Mouse (Mus musculus) monocyte, adult 2 months (primary cell): ENCODE data around the gene Snn.

Experiments
- DNase-seq, 2 experiments: peaks; one replicate each; pipeline ENCODE4 v3.0.0; 2022; ENCODE audit warnings: low spot score in 2 of 2, low read depth in 1 of 2

Gene Snn

DNA sequence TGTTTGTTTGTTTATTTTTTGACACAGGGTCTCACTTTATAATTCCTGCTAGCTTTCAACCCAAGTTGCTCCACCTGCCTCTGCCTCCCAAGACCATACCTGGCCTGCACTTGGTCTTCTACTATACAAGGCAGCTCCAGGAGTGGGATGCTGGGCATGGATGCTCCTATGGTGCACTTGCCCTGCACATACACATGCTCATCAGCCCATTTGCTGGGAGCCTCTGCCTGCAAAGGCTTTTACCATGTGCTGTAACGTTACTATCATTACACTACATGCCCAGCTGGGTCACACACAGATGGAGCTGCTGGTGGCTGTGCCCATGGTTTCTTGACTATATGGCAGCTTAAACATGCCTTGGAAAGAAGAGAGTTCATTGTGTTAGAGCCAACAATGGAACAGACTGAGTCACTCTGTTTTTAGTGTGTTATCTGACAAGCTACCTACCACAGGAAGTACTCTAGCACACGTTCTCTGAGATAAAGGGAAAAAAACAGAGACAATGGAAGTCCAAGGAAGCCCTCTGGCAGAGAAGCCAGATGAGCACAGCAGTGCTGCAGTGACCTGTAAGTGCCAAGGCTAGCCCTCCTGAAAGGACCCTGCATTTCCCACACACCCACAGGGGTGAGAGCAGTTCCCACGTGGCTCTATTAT is 17.6 kb downstream of the Snn start:
- no peak for DNase-seq

GRCm38 (mm10) chr16:11084181-11084580 is 23.4 kb downstream of the Snn start:
- no peak for DNase-seq

DNA sequence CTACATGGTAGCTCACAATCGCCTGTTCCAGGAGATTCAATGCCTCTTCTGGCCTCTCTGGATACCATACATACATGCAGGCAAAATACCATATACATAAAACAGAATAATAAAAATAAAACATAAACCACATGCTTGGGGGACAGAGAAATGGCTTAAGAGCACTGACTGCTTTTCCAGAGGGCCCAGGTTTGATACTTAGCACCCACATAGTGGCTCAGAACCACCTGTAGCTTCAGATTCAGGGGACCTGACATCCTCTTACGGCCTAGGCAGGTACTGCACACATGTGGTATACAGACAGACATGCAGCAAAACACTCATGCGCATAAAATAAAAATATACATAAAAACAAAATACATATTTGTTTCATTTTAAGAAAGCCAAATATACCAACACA is 25.6 kb downstream of the Snn start:
- DNase-seq: no peak

DNA sequence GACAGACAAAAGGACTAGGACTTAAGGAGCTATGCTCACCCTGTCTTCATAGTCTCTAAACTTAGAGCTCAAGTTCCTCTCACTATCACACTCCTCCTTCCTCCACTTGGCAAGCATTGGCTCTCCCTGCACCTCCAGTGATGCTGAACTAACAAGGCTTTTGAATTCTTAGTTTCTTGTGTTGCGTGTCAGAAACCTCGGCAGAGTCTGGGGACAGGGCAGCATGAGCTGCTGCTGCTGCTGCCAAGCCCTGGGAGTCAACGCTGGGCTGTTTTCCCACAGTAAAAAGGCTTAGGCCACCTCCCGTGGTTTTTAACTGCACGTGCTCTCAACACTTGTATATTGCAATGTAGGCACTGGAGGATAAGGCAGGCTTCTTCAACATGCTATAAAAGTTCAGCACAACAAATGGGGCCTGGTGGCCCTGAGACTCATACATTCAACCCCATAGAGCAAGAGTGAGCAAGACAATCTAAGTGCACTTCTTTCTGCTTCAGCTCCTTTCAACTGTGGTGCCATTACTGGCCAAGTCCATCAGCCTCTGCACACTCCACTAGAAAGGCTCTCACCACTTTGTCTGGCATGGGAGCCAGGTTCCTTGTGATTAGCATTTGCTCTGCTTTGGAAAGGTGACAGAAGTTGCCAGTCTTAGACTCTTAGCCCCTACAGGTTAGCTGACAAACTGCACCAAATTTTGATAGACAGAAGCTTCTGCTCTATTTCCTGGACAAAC is 26.3 kb downstream of the Snn start:
- no peak for DNase-seq

GRCm38 (mm10) chr16:11090836-11091570 is 30.3 kb downstream of the Snn start:
- DNase-seq: no peak

GRCm38 (mm10) chr16:11092061-11092460 is 31.3 kb downstream of the Snn start:
- no peak for DNase-seq

DNA sequence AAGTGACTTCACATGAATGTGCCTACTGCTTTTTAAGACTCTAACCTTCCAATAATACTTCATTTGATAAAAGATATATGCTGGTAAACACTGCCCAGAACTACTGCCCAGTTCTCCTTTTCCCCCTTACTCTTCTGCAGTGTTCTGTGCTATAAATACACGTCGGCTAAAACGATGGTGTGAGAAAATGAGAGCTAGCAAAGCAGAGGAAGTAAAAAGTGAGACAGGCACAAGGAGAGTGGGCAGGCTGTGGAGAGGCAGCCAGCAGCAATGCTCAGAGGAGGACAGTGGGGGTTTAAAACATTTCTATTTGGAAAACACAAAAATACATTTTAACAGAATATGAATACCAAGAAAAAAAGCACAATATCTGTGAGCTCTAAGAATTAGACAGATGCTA is 31.8 kb downstream of the Snn start:
- DNase-seq: no peak

DNA sequence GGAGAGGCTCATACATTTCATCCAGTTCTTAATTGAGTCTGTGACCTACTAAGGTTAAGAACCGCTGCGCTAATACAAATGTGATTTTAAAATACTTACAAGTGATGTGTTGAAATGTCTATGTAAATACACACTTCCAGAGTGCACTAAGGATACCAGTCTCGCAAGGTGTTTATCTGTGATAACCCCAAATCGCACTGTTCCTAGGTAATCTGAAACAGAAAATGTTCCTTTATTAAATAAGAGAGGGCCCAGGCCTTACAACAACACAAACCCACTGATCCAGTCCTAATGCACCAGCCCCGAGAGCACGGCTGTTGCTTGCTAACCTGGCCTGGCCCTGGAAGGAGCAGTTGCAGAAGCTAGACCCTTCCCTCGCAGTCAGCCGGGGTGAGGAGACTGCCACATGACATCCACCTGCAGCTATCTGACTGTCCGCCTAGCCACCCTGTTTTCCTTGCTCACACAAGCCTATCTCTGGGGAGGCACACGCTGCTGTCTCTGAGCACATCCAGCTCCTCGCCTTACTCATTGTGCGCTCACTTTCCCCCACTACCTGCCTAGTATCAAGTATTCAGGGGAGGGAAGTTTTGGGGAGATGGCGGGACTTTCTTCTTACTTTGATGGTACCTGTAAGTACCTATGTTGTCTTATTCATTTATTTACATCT is 33.1 kb downstream of the Snn start:
- DNase-seq: no peak

DNA sequence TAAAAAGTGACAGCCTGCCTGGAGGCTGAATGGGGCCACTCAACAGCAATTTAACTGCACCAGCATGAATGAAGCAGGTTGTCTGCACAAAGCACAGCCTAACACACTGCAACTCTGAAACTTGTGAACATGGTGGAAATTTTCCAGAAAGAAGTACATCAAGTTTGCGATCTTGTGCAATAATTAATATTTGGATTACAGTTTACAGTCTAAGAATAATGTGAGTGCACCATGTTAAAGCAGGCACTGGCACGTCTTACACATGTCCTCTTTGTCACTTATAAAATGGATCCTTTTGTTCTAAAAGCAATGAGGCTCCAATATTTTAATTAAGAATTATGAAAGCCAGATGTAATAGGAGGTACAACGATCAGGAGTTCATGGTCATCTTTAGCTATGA is 36.6 kb downstream of the Snn start:
- DNase-seq: no peak

GRCm38 (mm10) chr16:11104905-11105304 is 44.2 kb downstream of the Snn start:
- no peak for DNase-seq

DNA sequence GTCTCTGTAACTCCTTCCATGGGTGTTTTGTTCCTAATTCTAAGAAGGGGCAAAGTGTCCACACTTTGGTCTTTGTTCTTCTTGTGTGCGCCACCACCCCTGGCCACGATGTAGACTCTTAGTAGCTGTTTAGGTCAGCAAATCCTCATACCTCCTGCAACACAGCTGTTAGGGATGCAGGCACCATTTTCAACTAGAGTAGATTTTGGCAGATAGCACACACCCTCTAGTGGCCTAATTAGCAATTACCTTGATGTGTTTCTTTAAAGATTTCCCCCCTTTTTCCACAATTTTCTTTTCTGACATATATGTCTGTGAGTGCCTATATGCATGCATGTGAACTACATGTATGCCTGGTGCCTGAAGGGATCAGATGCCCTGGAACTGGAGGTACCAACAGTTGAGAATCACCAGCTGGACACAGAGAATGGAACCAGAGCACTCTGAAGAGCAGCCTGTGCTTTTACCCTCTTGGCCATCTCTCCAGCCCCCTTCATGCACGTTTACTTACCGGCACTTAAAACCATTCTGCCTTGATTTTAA is 48.5 kb downstream of the Snn start:
- no peak for DNase-seq

DNA sequence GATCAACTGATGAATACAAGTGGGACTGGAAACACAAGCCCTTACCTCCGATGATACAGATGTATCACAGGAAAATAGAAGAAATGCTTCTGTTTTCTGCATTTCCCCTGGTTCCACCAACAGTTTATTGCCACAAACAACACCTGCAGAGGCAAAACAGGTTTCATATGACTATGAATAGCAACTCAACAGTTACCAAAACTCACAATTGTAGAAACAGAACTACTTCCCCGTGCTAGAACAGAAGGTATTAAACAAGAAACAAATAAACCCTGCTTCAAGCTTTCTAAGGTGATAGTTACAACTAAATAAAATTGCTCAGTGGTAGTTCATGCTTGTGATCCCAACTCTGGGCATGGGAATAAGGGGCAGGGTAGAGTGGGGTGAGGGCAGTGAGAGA is 61.9 kb downstream of the Snn start:
- no peak for DNase-seq

- no peak for DNase-seq
Measured at GRCm38 (mm10) chr16:11124110-11124509, 63.4 kb downstream of the Snn start.
